Mouse (Mus musculus): ENCODE measurements at regions not wholly inside any gene's neighbourhood (a gene's known extent, or its start where the extent isn't known, plus 50 kb on each side); places are given as distances from the start of the nearest gene placed in this dataset.

GRCm38 (mm10) chr8:89962799-89963198, 385.3 kb downstream of the Tox3 start:
- TF ChIP-seq EP300 (IDR thresholded peaks at IDR 0.05; ENCODE audit: low read depth), result no peak
- no peak for TF ChIP-seq CTCF (IDR thresholded peaks at IDR 0.05; ENCODE audit: low read depth)

Data from heart, postnatal 0 days (tissue).